In the genomic region with DNA sequence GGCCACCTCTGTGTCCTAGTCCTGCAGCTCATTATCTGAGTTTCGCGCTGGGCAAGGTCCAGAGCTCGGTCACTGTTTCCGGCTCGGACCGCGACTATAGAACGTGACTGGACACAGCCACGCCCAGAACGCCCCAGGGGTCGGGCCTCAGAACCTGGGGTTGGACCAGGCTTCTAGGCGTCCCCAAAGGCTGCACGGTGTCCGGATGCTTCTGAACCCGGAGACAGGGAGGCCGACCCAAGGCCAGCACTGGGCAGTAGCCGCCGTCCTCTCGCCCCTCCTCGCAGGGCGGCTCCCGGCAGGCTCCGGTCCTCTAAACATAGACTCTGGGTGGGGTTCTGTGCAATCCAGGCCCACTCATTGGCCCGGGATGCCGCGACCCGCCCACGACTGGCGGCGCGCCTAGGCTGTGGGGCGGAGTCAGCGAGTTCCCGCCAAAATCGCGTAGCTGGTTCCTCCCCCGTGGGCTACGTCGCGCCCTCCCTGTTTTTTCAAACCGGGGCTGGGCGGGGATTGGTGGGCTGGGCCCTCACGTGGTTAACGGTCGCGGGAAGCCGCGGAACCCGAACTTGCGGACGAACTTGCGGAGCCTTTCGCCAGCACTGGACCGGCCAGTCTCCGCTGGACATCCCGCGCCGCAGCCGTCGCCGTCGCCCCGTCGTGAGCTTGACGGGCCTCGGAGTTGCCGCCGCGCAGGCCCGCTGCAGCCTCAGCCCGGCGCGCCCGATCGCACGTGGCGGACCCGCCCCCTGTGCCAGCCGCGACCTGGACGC, we compare ENCODE assay signal across 7 mouse cellular contexts. TPM values are rescaled to one million over a fixed set of nuclear protein-coding genes. Genes with fewer than 3 reads are reported as not detected.
DNase-seq lines count a peak whose midpoint lies in the region; ATAC-seq lines count a peak whose summit lies in the region.

A gene (plus strand): TSS at position 531 of the 773 bp plus-strand sequence.

- H3K4me1 ChIP-seq in intestine, embryonic 16.5 days (ENCODE audit: control insufficient read depth, insufficient read depth, low read length) = peaks cover 8% of the 10 kb centered on the region; the same call in 1 of the 2 replicates
- H3K4me1 ChIP-seq in midbrain, embryonic 11.5 days (ENCODE audit: control insufficient read depth, insufficient read depth, low read length) = peaks cover 11% of the 10 kb centered on the region

- under 1% methylated on average over 80 of the region's 81 CpGs for WGBS in intestine, embryonic 16.5 days
- WGBS in midbrain, embryonic 11.5 days = under 1% methylated on average over 81 of the region's 81 CpGs

- H3K9me3 ChIP-seq in intestine, embryonic 16.5 days (ENCODE audit: control insufficient read depth, low read length) = no peaks in the 10 kb centered on the region
- H3K9me3 ChIP-seq in midbrain, embryonic 11.5 days (ENCODE audit: control insufficient read depth, low read length) = no peaks in the 10 kb centered on the region

- H3K27ac ChIP-seq in intestine, embryonic 16.5 days (ENCODE audit: low read length) = peak within 1 kb of the TSS; percentile 96
- peak within 1 kb of the TSS; percentile 88 for H3K27ac ChIP-seq in midbrain, embryonic 11.5 days (ENCODE audit: low read depth, low read length)

- peak; percentile 98 to 99 for DNase-seq in adrenal gland, adult 18-20 months (ENCODE audit: low spot score in 2 of 2)
- peak; percentile 100 for DNase-seq in embryo, embryonic 11 days
- DNase-seq in gastrocnemius, postnatal 36 days = peak; percentile 99 to 100
- DNase-seq in left cerebral cortex, postnatal 36 days (ENCODE audit: low spot score in 2 of 2) = peak; percentile 97 to 98
- DNase-seq in midbrain, embryonic 11.5 days (ENCODE audit: low spot score, missing footprints) = peak; percentile 100
- DNase-seq in skeletal muscle tissue, adult 2 months (ENCODE audit: low read depth, low spot score) = peak; percentile 98

- H3K36me3 ChIP-seq in intestine, embryonic 16.5 days (ENCODE audit: control insufficient read depth, insufficient read depth, low read length) = no peaks in the 10 kb centered on the region
- no peaks in the 10 kb centered on the region for H3K36me3 ChIP-seq in midbrain, embryonic 11.5 days (ENCODE audit: control insufficient read depth, insufficient read depth, low read length)

- peak within 1 kb of the TSS; percentile 99 for H3K4me3 ChIP-seq in intestine, embryonic 16.5 days (ENCODE audit: low read length)
- peak within 1 kb of the TSS; percentile 98 for H3K4me3 ChIP-seq in midbrain, embryonic 11.5 days (ENCODE audit: low read depth, low read length)

- peak within 1 kb of the TSS; percentile 80 for H3K4me2 ChIP-seq in intestine, embryonic 16.5 days (ENCODE audit: low read depth, low read length)
- peak within 1 kb of the TSS; percentile 69 for H3K4me2 ChIP-seq in midbrain, embryonic 11.5 days

- peak within 1 kb of the TSS; percentile 92 for H3K9ac ChIP-seq in intestine, embryonic 16.5 days (ENCODE audit: low read depth, low read length)
- H3K9ac ChIP-seq in midbrain, embryonic 11.5 days (ENCODE audit: low read length) = peak within 1 kb of the TSS; percentile 94

- peak; percentile 99 for ATAC-seq in intestine, embryonic 16.5 days
- peak; percentile 98 for ATAC-seq in midbrain, embryonic 11.5 days (ENCODE audit: low FRiP score)

- no peaks in the 10 kb centered on the region for H3K27me3 ChIP-seq in intestine, embryonic 16.5 days (replicated peaks; ENCODE audit: control insufficient read depth, insufficient read depth, low read length)
- H3K27me3 ChIP-seq in midbrain, embryonic 11.5 days (ENCODE audit: control insufficient read depth, insufficient read depth, low read length) = no peaks in the 10 kb centered on the region

- intact Hi-C loops in gastrocnemius, postnatal 36 days (cut with DNase I) = loop anchor here (2.0 kb wide), 1 partner anchor 43 kb away; no protein-coding TSS in a partner anchor
- intact Hi-C loops in left cerebral cortex, postnatal 36 days (cut with DNase I) = no loop called here

RNA-seq across cellular contexts. Expression of the gene that starts here (rescaled TPM):
- 1 to 10 TPM; 5.2 to 7.3 TPM for total RNA-seq in adrenal gland, adult 18-20 months (2021)
- total RNA-seq in gastrocnemius, postnatal 36 days (2021) = 1 to 10 TPM; 2.2 to 2.8 TPM
- polyA plus RNA-seq in intestine, embryonic 16.5 days (2015; fragmentation: Nextera tagmentation; extraction: Ambion mirVana) = 14.3 and 16.6 TPM in 2 replicates
- 10 to 100 TPM; 24.7 to 25.0 TPM for total RNA-seq in left cerebral cortex, postnatal 36 days (2021)
- 31.2 and 32.6 TPM in 2 replicates for polyA plus RNA-seq in midbrain, embryonic 11.5 days (2014; fragmentation: Nextera tagmentation; extraction: Ambion mirVana)

Comparison
In these comparisons a context has a peak if more than half of its experiments do, and no peak if none do; other contexts are left out.
1. Peak in every context shown above with its lines: DNase-seq, ATAC-seq, H3K4me3 ChIP-seq and H3K27ac ChIP-seq.